Mouse (Mus musculus): Measurements from ENCODE around the gene Fndc10. TPM values are rescaled to one million over a fixed set of nuclear protein-coding genes. Genes with fewer than 3 reads are reported as not detected.
"Not testable (repeated sequence)": the region's sequence is repeated elsewhere in the genome, so short reads cannot be mapped to it uniquely, and the experiment has no call there.

Gene Fndc10
- polyA plus RNA-seq, 1 experiment from 2014 or later = 11.1 TPM

DNA sequence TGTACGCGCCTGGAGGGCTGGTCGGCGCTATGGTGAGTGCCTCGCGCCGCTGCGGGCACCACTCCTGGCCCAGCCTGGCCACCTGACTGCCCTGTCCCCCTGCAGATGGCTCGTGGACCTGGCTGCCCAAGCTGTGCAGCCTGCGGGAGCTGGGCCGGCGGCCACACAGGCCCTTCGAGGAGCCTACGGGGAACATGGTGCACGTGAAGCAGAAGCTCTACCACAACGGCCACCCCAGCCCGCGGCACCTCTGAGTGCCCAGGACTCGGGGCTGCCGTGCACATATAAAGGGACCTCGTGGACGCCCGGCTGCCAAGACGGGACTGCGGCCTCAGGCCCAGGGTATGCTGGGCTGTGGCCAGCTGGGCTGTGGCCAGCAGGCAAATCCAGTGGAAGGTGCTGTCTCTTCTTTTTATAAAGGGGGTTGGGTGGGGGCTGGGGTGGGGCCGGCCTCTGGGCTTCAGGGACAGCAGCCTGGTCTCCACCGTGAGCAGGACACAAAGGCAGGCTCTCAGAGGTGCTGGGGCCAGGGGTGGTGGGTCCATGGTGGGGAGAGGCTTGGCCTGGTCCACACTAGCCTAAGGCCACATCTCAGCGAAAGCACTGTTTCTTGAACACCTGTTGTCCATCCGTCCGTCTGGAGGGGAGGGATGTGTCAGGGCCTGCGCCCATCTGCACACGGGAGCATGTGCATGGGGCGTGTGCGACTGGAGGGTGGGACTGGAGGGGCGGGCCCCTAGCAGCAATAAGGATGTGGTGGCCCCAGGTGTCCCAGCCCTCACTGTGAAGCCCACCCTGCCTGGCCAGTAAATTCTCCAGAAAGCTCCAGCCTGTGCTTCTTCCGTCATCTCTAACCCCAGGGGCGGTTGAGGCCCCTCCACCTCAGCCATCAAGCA lies 45.8 kb downstream of the Fndc10 start:
- no peak for ATAC-seq (ENCODE audit: insufficient number of reproducible peaks, low FRiP score, low TSS enrichment, low read depth)
- peaks cover 61% of the 10 kb centered on the region for H3K36me3 ChIP-seq
- no peak overlapping the region for H3K4me3 ChIP-seq
- no peak overlapping the region for H3K27ac ChIP-seq
- no peaks in the 10 kb centered on the region for H3K27me3 ChIP-seq
- no peaks in the 10 kb centered on the region for H3K9me3 ChIP-seq
- H3K9ac ChIP-seq = no peak overlapping the region
- 83% methylated on average over 36 of the region's 37 CpGs for WGBS
- H3K4me2 ChIP-seq = no peak overlapping the region
- peaks cover 14% of the 10 kb centered on the region for H3K4me1 ChIP-seq

DNA sequence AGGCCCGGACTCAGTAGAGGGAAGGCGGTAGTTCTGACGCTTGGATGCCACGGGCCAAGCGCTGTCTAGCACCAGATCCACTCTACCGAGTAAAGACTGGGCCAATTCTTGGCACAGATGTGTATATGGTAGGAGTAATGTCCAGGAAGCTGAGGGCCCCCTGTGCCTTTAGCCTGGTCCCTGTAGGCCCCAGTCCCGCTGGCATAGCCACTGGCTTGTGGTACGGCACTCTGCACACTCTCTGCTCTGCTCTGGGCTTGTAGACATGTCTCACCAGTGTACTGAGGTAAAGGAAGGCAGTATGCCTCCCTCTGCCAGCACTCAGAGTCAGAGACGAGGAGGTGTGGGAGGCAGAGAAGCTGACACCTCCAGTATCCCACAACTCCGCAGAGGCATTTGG lies 46.5 kb downstream of the Fndc10 start:
- H3K27ac ChIP-seq; H3K4me3 ChIP-seq; H3K27me3 ChIP-seq; H3K9ac ChIP-seq; H3K9me3 ChIP-seq; H3K4me2 ChIP-seq; ATAC-seq (ENCODE audit: insufficient number of reproducible peaks, low FRiP score, low TSS enrichment, low read depth); H3K4me1 ChIP-seq: not testable (repeated sequence)
- WGBS = 82% methylated on average over 10 of the region's 10 CpGs
- peaks cover 68% of the 10 kb centered on the region for H3K36me3 ChIP-seq

DNA sequence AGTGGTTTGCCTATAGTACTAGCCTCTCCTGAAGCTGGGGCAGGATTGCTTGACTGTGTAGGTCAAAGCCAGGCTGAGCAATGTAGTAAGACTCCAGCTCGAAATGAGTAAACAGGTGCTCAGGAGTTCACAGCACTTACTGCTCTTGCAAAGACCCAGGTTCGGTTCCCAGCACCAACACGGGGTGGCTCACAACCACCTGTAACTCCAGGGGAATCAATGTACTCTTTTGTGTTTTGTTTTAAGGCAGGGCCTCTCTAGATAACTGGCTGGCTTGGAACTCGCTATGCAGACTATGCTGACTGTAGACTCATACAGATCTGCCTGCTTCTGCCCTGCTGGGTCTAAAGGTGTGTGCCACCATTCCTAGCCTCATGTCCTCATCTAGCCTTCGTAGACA lies 48.5 kb downstream of the Fndc10 start:
- Histone ChIP-seq H3K9ac (no peak overlapping the region), H3K36me3 (peaks cover 80% of the 10 kb centered on the region), H3K4me3 (no peak overlapping the region), H3K9me3 (no peaks in the 10 kb centered on the region), H3K27ac (no peak overlapping the region), H3K27me3 (no peaks in the 10 kb centered on the region), H3K4me1 (no peaks in the 10 kb centered on the region), H3K4me2 (no peak overlapping the region)
- 94% methylated on average over 5 of the region's 5 CpGs for WGBS
- ATAC-seq (ENCODE audit: insufficient number of reproducible peaks, low FRiP score, low TSS enrichment, low read depth) = no peak

DNA sequence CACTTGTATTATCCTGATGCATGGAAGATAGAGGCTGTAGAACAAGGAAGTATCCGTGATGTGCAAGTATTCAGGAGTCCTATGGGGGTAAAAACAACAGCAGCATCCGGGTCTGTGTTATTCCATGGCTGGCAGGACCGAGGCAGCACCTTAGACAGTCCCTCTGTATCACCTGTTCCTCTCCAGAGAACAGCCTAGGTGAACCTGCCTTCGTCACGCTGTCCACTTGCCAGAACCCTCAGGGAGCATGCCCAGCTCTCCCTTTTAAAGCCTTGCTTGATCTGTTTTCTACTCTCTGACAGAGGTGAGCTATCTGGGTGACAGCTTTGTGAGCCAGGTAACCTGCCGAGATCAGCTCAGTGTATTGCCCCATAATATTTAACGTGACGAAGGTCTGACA lies 50.3 kb downstream of the Fndc10 start:
- Histone ChIP-seq H3K9ac (no peak overlapping the region), H3K4me1 (no peaks in the 10 kb centered on the region), H3K4me3 (no peak overlapping the region), H3K4me2 (no peak overlapping the region), H3K27me3 (no peaks in the 10 kb centered on the region), H3K36me3 (peaks cover 97% of the 10 kb centered on the region), H3K9me3 (no peaks in the 10 kb centered on the region), H3K27ac (no peak overlapping the region)
- ATAC-seq (ENCODE audit: insufficient number of reproducible peaks, low FRiP score, low TSS enrichment, low read depth) = no peak
- WGBS = 90% methylated on average over 8 of the region's 8 CpGs

DNA sequence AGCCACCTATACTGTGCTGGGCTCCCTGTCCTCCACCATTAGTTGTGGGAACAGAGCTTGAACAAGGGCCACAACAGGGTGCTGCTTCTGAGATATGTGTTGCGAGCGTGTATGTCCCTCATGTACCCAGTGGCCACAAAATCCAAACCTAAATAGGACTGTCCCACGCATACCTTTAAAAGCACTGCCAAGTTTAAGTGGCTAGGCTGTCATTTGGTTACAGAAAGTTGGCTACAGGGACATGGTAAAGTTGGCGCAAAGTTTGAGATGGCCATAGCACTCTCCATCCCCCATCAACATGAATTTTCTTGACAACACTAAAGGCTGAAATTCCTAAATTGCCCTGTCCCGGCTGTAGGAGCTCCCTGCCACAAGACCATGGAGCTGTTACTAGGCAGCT lies 51.0 kb downstream of the Fndc10 start:
- H3K4me3 ChIP-seq = no peak overlapping the region
- H3K4me2 ChIP-seq = no peak overlapping the region
- WGBS = 89% methylated on average over 5 of the region's 5 CpGs
- no peak for ATAC-seq (ENCODE audit: insufficient number of reproducible peaks, low FRiP score, low TSS enrichment, low read depth)
- H3K4me1 ChIP-seq = no peaks in the 10 kb centered on the region
- H3K9me3 ChIP-seq = no peaks in the 10 kb centered on the region
- H3K9ac ChIP-seq = no peak overlapping the region
- H3K27ac ChIP-seq = no peak overlapping the region
- peaks cover 97% of the 10 kb centered on the region for H3K36me3 ChIP-seq
- H3K27me3 ChIP-seq = no peaks in the 10 kb centered on the region

Other genes with a start within 250 kb of the Fndc10 start
- 0.79 and 1.1 TPM in 2 replicates for gene Tmem52, start 225.2 kb upstream of the Fndc10 start, polyA plus RNA-seq (2015; fragmentation: Nextera tagmentation; extraction: Ambion mirVana)
- gene Gnb1, start 203.0 kb upstream of the Fndc10 start, polyA plus RNA-seq (2015; fragmentation: Nextera tagmentation; extraction: Ambion mirVana) = 391 and 399 TPM in 2 replicates
- gene Nadk, start 132.0 kb upstream of the Fndc10 start, polyA plus RNA-seq (2015; fragmentation: Nextera tagmentation; extraction: Ambion mirVana) = 85.7 and 90.6 TPM in 2 replicates
- gene Slc35e2, start 92.9 kb upstream of the Fndc10 start, polyA plus RNA-seq (2015; fragmentation: Nextera tagmentation; extraction: Ambion mirVana) = 6.8 and 7.4 TPM in 2 replicates
- gene Cdk11b, start 69.5 kb upstream of the Fndc10 start, polyA plus RNA-seq (2015; fragmentation: Nextera tagmentation; extraction: Ambion mirVana) = 58.8 and 59.9 TPM in 2 replicates
- gene Gm10563, start 48.9 kb upstream of the Fndc10 start, polyA plus RNA-seq (2015; fragmentation: Nextera tagmentation; extraction: Ambion mirVana) = not detected in 2 replicates
- 23.7 and 36.9 TPM in 2 replicates for gene Mmp23, start 41.0 kb upstream of the Fndc10 start, polyA plus RNA-seq (2015; fragmentation: Nextera tagmentation; extraction: Ambion mirVana)
- 30.1 and 34.3 TPM in 2 replicates for gene Mib2, start 25.1 kb upstream of the Fndc10 start, polyA plus RNA-seq (2015; fragmentation: Nextera tagmentation; extraction: Ambion mirVana)
- 132 and 139 TPM in 2 replicates for gene Ssu72, start 10.5 kb downstream of the Fndc10 start, polyA plus RNA-seq (2015; fragmentation: Nextera tagmentation; extraction: Ambion mirVana)
- 0.94 and 1.3 TPM in 2 replicates for gene Tmem240, start 40.5 kb downstream of the Fndc10 start, polyA plus RNA-seq (2015; fragmentation: Nextera tagmentation; extraction: Ambion mirVana)
- 84.1 and 91.5 TPM in 2 replicates for gene Atad3a, start 66.8 kb downstream of the Fndc10 start, polyA plus RNA-seq (2015; fragmentation: Nextera tagmentation; extraction: Ambion mirVana)
- 17.6 and 21.3 TPM in 2 replicates for gene Vwa1, start 80.4 kb downstream of the Fndc10 start, polyA plus RNA-seq (2015; fragmentation: Nextera tagmentation; extraction: Ambion mirVana)
- 0.38 and 0.52 TPM in 2 replicates for gene Tmem88b, start 91.5 kb downstream of the Fndc10 start, polyA plus RNA-seq (2015; fragmentation: Nextera tagmentation; extraction: Ambion mirVana)
- not detected in 2 replicates for gene Ankrd65, start 96.1 kb downstream of the Fndc10 start, polyA plus RNA-seq (2015; fragmentation: Nextera tagmentation; extraction: Ambion mirVana)
- gene Mrpl20, start 108.5 kb downstream of the Fndc10 start, polyA plus RNA-seq (2015; fragmentation: Nextera tagmentation; extraction: Ambion mirVana) = 169 and 184 TPM in 2 replicates
- gene Ccnl2, start 118.1 kb downstream of the Fndc10 start, polyA plus RNA-seq (2015; fragmentation: Nextera tagmentation; extraction: Ambion mirVana) = 185 and 187 TPM in 2 replicates
- gene Aurkaip1, start 136.9 kb downstream of the Fndc10 start, polyA plus RNA-seq (2015; fragmentation: Nextera tagmentation; extraction: Ambion mirVana) = 123 and 128 TPM in 2 replicates
- 150 and 197 TPM in 2 replicates for gene Mxra8, start 145.3 kb downstream of the Fndc10 start, polyA plus RNA-seq (2015; fragmentation: Nextera tagmentation; extraction: Ambion mirVana)
- gene Dvl1, start 153.1 kb downstream of the Fndc10 start, polyA plus RNA-seq (2015; fragmentation: Nextera tagmentation; extraction: Ambion mirVana) = 7.1 and 10.4 TPM in 2 replicates
- gene Tas1r3, start 169.0 kb downstream of the Fndc10 start, polyA plus RNA-seq (2015; fragmentation: Nextera tagmentation; extraction: Ambion mirVana) = 0.32 and 0.42 TPM in 2 replicates
- 19.7 and 20.8 TPM in 2 replicates for gene Cptp, start 175.1 kb downstream of the Fndc10 start, polyA plus RNA-seq (2015; fragmentation: Nextera tagmentation; extraction: Ambion mirVana)
- 69.5 and 72.3 TPM in 2 replicates for gene Ints11, start 175.2 kb downstream of the Fndc10 start, polyA plus RNA-seq (2015; fragmentation: Nextera tagmentation; extraction: Ambion mirVana)
- gene Pusl1, start 197.4 kb downstream of the Fndc10 start, polyA plus RNA-seq (2015; fragmentation: Nextera tagmentation; extraction: Ambion mirVana) = 61.8 and 66.6 TPM in 2 replicates
- 23.3 and 23.8 TPM in 2 replicates for gene Acap3, start 197.5 kb downstream of the Fndc10 start, polyA plus RNA-seq (2015; fragmentation: Nextera tagmentation; extraction: Ambion mirVana)
- gene Ube2j2, start 249.5 kb downstream of the Fndc10 start, polyA plus RNA-seq (2015; fragmentation: Nextera tagmentation; extraction: Ambion mirVana) = 87.9 and 99.7 TPM in 2 replicates

All from limb, embryonic 15.5 days (tissue).